Mouse (Mus musculus) liver, embryonic 14.5 days (tissue): ENCODE data around the gene Crb2. TPM values are rescaled to one million over a fixed set of nuclear protein-coding genes. Genes with fewer than 3 reads are reported as not detected.

Experiments
- ATAC-seq: fragments of 200-750 bp; cut with Nextera tagmentation; 2 replicates; pipeline ENCODE4 v1.8.0; 2017; ENCODE audit warnings: moderate number of reproducible peaks, mild to moderate bottlenecking, moderate library complexity; ENCODE audit not compliant: insufficient read depth
- DNase-seq, 3 experiments: peaks; one replicate each; pipeline ENCODE4 v3.0.0-alpha.2; 2012 to 2013; ENCODE audit warnings: low read depth in 3 of 3, low spot score in 3 of 3
- H3K27ac ChIP-seq: fragments of 300-500 bp; sonication (generic); 2 replicates; pipeline ENCODE4 v1.5.1; 2014; ENCODE audit warnings: moderate library complexity, mild to moderate bottlenecking, control low read depth, inconsistent platforms
- H3K27me3 ChIP-seq: fragments of 300-500 bp; sonication (generic); 2 replicates; pipeline ENCODE4 v1.6.1; 2014; ENCODE audit warnings: mild to moderate bottlenecking, low read length, moderate library complexity; ENCODE audit not compliant: control insufficient read depth, insufficient read depth
- H3K36me3 ChIP-seq: fragments of 300-500 bp; sonication (generic); replicated peaks from 2 replicates; pipeline ENCODE4 v1.6.1; 2014; ENCODE audit warnings: low read depth; ENCODE audit not compliant: control insufficient read depth, insufficient read depth
- H3K4me1 ChIP-seq, 2 experiments: fragments of 200-500 bp in 1 of 2; fragments of 300-500 bp in 1 of 2; sonication (generic) in 1 of 2; replicated peaks; 2 replicates each; pipeline ENCODE4 v1.6.1; 2012 to 2014; ENCODE audit warnings: antibody characterized with exemption in 1 of 2, inconsistent platforms in 1 of 2, low read length in 1 of 2; ENCODE audit not compliant: control insufficient read depth in 2 of 2, insufficient read depth in 2 of 2
- H3K4me2 ChIP-seq: fragments of 300-500 bp; sonication (generic); 2 replicates; pipeline ENCODE4 v1.6.1; 2014; ENCODE audit warnings: low read depth, mild to moderate bottlenecking, control low read depth, moderate library complexity
- H3K4me3 ChIP-seq, 2 experiments: fragments of 200-500 bp in 1 of 2; fragments of 300-500 bp in 1 of 2; sonication (generic) in 1 of 2; 2 replicates each; pipeline ENCODE4 v1.5.1; 2012 to 2014; ENCODE audit warnings: low read depth in 2 of 2, low read length in 2 of 2, mild to moderate bottlenecking in 2 of 2, control low read depth in 1 of 2, inconsistent platforms in 1 of 2, moderate library complexity in 1 of 2; ENCODE audit not compliant: insufficient read depth in 1 of 2
- H3K9ac ChIP-seq: fragments of 300-500 bp; sonication (generic); replicated peaks from 2 replicates; pipeline ENCODE4 v1.6.1; 2014; ENCODE audit warnings: mild to moderate bottlenecking, control low read depth, moderate library complexity
- H3K9me3 ChIP-seq: fragments of 300-500 bp; sonication (generic); 2 replicates; pipeline ENCODE4 v1.6.1; 2016; ENCODE audit warnings: low read length, mixed read lengths; ENCODE audit not compliant: control insufficient read depth
- CTCF ChIP-seq: IDR thresholded peaks from 2 replicates; pipeline ENCODE4 v1.5.1; 2016; ENCODE audit warnings: antibody characterized with exemption, low read depth, control low read depth
- EP300 ChIP-seq: IDR thresholded peaks from 2 replicates; pipeline ENCODE4 v1.6.1; 2016; ENCODE audit warnings: antibody characterized with exemption, low read depth
- WGBS: fragments of 180-500 bp; shearing (Covaris S2); extraction: QIAGEN DNeasy Blood & Tissue Kit; methylation state at CpG from one replicate; pipeline ENCODE4 v1.1.7; 2014; ENCODE audit not compliant: insufficient replicate concordance; 5-methylcytosine and 5-hydroxymethylcytosine counted together
- polyA plus RNA-seq, 2 experiments: library from polyadenylated mRNA; depleted of rRNA in 1 of 2; stranded (reverse) in 1 of 2; unstranded in 1 of 2; fragments of >200 nt; fragmentation: Nextera tagmentation in 1 of 2; extraction: Ambion mirVana in 1 of 2; gene quantifications; 2 replicates each; pipeline versions ENCODE4 v1.2.1 to v1.2.3; 2012 to 2014

The Crb2 gene
- polyA plus RNA-seq, 2 experiments: 0.10 to 0.17 TPM

DNA sequence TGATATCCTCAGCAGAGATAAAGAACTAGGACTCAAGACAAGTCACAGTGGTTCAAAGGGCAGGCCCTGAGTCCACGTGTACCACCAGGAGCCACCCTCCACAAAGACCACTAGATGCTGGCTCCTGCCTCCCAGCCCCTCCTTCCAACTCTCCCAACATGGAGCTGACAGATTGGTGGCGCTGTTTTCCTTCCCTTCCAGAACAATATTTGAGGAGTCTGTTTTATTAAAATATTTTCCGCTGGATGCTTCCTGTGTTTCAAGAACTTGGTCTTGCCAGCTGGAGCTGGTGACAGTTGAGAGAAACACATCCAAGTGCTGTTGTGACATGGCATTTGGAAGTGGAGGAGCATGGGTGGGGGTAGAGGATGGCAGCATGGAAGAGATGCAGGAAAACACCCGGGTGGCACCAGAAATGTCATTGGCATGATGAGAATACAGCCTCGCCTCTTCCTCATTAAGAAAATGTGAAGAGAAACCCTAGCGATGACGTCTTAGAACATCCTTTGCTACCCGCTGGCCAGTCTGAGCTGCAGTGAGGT lies 38.8 kb downstream of the Crb2 start:
- ATAC-seq (no peak), DNase-seq (no peak)
- H3K27ac ChIP-seq: no peak overlapping the region
- H3K9me3 ChIP-seq: no peaks in the 10 kb centered on the region
- H3K9ac ChIP-seq: no peak overlapping the region
- no peak overlapping the region for H3K4me3 ChIP-seq
- H3K27me3 ChIP-seq: no peaks in the 10 kb centered on the region
- 74% methylated on average over 8 of the region's 8 CpGs for WGBS
- no peak overlapping the region for H3K4me2 ChIP-seq
- H3K36me3 ChIP-seq: no peaks in the 10 kb centered on the region
- TF ChIP-seq EP300 (no peak), CTCF (no peak)
- H3K4me1 ChIP-seq: no peaks in the 10 kb centered on the region

GRCm38 (mm10) chr2:37815676-37816075 lies 39.6 kb downstream of the Crb2 start:
- ATAC-seq: no peak
- Histone ChIP-seq H3K27me3 (no peaks in the 10 kb centered on the region), H3K4me3 (no peak overlapping the region), H3K36me3 (no peaks in the 10 kb centered on the region), H3K27ac (no peak overlapping the region), H3K4me2 (no peak overlapping the region), H3K9ac (no peak overlapping the region), H3K4me1 (no peaks in the 10 kb centered on the region), H3K9me3 (no peaks in the 10 kb centered on the region)
- peak; percentile 35 to 39 (median 37) for DNase-seq
- WGBS: 12% methylated on average over 3 of the region's 3 CpGs
- TF ChIP-seq EP300 (no peak), CTCF (peak; percentile 91)

GRCm38 (mm10) chr2:37818761-37819525 lies 42.9 kb downstream of the Crb2 start:
- H3K4me2 ChIP-seq: no peak overlapping the region
- TF ChIP-seq EP300: no peak
- TF ChIP-seq CTCF: no peak
- no peak overlapping the region for H3K9ac ChIP-seq
- DNase-seq (no peak), ATAC-seq (no peak)
- H3K27ac ChIP-seq: no peak overlapping the region
- no peaks in the 10 kb centered on the region for H3K27me3 ChIP-seq
- no peak overlapping the region for H3K4me3 ChIP-seq
- H3K4me1 ChIP-seq: no peaks in the 10 kb centered on the region
- WGBS: 36% methylated on average over 5 of the region's 5 CpGs
- no peaks in the 10 kb centered on the region for H3K9me3 ChIP-seq
- H3K36me3 ChIP-seq: no peaks in the 10 kb centered on the region

DNA sequence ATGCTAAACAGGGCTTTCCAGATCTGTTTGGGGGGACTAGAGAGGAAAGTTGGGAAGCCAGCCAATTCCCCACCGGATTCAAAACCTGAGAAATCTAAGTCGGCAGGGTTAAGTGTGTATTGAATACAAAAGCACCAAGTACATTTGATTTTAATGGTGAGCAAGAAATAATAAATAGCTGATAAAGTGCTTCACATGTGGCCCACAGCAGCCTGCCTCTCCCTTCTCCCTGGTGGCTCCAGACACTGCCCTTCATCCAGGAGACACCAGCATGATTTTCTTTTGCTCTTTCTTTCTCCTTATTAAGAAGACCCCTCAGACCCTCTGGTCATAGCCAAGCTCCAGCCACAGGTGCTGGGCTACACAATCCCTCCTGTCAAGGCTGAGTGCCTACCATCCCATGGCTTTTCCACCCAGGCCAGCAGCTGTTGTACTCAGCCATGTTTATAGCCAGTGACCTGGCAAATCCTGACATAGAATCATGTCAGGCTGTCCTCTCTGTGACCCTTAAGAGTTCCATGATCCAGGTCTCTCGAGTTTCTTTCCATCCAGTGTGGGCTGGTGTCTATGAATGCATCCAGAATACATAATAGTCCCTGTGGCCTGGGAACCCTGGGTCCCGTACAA lies 43.6 kb downstream of the Crb2 start:
- no peaks in the 10 kb centered on the region for H3K9me3 ChIP-seq
- H3K4me2 ChIP-seq: no peak overlapping the region
- no peak for DNase-seq
- TF ChIP-seq CTCF (no peak), EP300 (no peak)
- H3K9ac ChIP-seq: no peak overlapping the region
- no peaks in the 10 kb centered on the region for H3K36me3 ChIP-seq
- no peaks in the 10 kb centered on the region for H3K27me3 ChIP-seq
- no peak overlapping the region for H3K27ac ChIP-seq
- 65% methylated on average over 4 of the region's 4 CpGs for WGBS
- no peak for ATAC-seq
- no peaks in the 10 kb centered on the region for H3K4me1 ChIP-seq
- no peak overlapping the region for H3K4me3 ChIP-seq

- H3K9me3 ChIP-seq: no peaks in the 10 kb centered on the region
- DNase-seq (no peak), ATAC-seq (no peak)
- no peaks in the 10 kb centered on the region for H3K4me1 ChIP-seq
- no peak overlapping the region for H3K4me2 ChIP-seq
- H3K27ac ChIP-seq: no peak overlapping the region
- TF ChIP-seq CTCF: no peak
- no peak for TF ChIP-seq EP300
- H3K36me3 ChIP-seq: no peaks in the 10 kb centered on the region
- H3K27me3 ChIP-seq: no peaks in the 10 kb centered on the region
- 75% methylated on average over 5 of the region's 5 CpGs for WGBS
- no peak overlapping the region for H3K4me3 ChIP-seq
- H3K9ac ChIP-seq: no peak overlapping the region
These were observed 46.1 kb downstream of the Crb2 start for GRCm38 (mm10) chr2:37822122-37822521.
